Mouse (Mus musculus): Measurements from ENCODE around the gene Faap24. TPM values are rescaled to one million over a fixed set of nuclear protein-coding genes. Genes with fewer than 3 reads are reported as not detected.
A peak's percentile ranks its signal among the peaks of the same experiment; 100 is the strongest.

The Faap24 gene
- 20.0 and 21.0 TPM in 2 replicates for polyA plus RNA-seq (2015; fragmentation: Nextera tagmentation; extraction: Ambion mirVana)

DNA sequence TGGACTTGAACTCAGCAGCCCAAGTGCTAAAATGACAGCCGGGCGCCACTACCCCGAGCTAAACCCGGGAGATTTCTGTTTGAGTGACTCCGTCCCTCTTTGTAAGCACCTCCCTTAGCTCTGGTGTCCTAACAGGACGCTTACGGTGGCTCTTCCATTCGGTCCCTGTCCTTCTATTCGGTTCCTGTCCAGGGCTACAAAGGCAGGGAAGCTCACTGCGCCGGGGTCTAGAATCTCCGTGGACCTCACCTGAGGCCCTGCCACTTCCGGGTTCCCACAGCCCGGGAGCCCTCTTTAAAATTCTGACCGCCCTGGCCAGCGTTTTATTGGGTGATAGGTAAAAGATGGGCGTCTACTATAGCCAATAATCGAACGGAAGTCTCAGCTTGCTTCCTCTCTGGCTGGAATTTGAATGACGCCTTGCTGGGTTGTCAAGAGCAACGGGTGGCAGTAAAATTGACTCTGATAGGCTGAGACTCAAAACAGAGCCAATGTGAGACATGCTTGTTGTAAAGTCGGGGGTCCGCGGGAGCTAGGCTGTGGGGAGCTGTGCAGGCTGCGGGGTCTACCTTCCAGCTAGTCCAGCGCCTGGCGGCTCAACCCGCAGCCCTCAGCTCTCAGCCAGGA lies at the start of gene Faap24, which contains the start of gene Cep89:
Gene Faap24 (minus strand): TSS at position 295 of the 627 bp plus-strand sequence.
Gene Cep89 (plus strand): TSS at position 494 of the 627 bp plus-strand sequence.
- Histone ChIP-seq H3K27ac (ENCODE audit: low read length) (0 out of 2 replicates have a peak within 1 kb of the TSS, but pooled peaks have one; percentile 30), H3K4me1 (replicated peaks; ENCODE audit: control insufficient read depth, insufficient read depth, low read length) (peaks cover 16% of the 10 kb centered on the region), H3K4me3 (ENCODE audit: low read length) (peak within 1 kb of the TSS; percentile 62), H3K9ac (ENCODE audit: low read length) (peak within 1 kb of the TSS; percentile 74), H3K27me3 (ENCODE audit: control insufficient read depth, insufficient read depth, low read depth, low read length) (no peaks in the 10 kb centered on the region), H3K9me3 (ENCODE audit: control insufficient read depth, low read length) (no peaks in the 10 kb centered on the region), H3K4me2 (ENCODE audit: low read depth, low read length) (peak within 1 kb of the TSS; percentile 85), H3K36me3 (ENCODE audit: control insufficient read depth, insufficient read depth, low read length) (peaks cover 20% of the 10 kb centered on the region)
- under 1% methylated on average over 28 of the region's 28 CpGs for WGBS
- ATAC-seq (ENCODE audit: low read depth), result peak; percentile 96

DNA sequence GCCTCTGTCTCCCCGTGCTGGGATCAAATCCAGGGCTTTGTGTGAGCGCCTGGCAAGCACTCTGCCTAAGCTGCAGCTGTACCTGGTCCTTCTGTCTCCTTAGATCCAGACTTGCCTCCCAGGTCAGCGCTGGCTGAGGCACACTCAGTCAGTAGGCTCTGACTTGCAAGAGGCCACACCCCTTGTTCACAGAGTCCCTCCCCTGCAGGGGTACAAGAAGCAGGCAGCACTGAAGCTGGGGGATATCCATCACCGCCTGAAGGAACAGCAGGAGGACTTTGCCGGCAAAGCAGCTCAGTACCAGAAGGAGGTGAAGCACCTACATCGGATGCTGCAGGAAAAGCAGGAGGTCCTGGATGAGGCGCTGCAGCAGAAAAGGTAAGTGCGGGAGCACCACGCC lies 38.6 kb upstream of the Faap24 start:
- no peaks in the 10 kb centered on the region for H3K27me3 ChIP-seq (ENCODE audit: control insufficient read depth, insufficient read depth, low read depth, low read length)
- no peak overlapping the region for H3K4me3 ChIP-seq (ENCODE audit: low read length)
- no peak for ATAC-seq (ENCODE audit: low read depth)
- 81% methylated on average over 9 of the region's 9 CpGs for WGBS
- H3K4me1 ChIP-seq (replicated peaks; ENCODE audit: control insufficient read depth, insufficient read depth, low read length), result no peaks in the 10 kb centered on the region
- no peaks in the 10 kb centered on the region for H3K9me3 ChIP-seq (ENCODE audit: control insufficient read depth, low read length)
- H3K9ac ChIP-seq (ENCODE audit: low read length), result no peak overlapping the region
- H3K27ac ChIP-seq (ENCODE audit: low read length), result no peak overlapping the region
- peaks cover 51% of the 10 kb centered on the region for H3K36me3 ChIP-seq (ENCODE audit: control insufficient read depth, insufficient read depth, low read length)
- H3K4me2 ChIP-seq (ENCODE audit: low read depth, low read length), result no peak overlapping the region

DNA sequence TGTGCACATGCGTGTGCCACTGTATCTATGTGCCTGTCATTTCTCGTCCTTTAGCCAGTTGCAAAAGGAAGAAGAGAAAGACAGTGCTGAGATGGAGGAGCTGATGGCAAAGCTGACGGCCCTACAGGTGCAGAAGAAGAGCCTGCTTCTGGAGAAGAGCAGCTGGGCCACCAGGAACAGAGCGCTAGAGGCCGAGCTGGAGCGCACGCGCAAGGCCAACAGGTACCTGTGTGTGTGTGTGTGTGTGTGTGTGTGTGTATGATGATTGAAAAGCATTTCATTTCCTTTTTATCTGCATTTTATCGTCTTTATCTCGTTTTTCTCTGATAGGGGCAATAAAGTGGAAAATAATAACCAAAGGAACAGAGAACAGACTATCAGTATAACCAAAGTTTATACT lies 31.5 kb upstream of the Faap24 start:
- Histone ChIP-seq H3K4me1 (replicated peaks; ENCODE audit: control insufficient read depth, insufficient read depth, low read length) (no peaks in the 10 kb centered on the region), H3K36me3 (ENCODE audit: control insufficient read depth, insufficient read depth, low read length) (peaks cover 48% of the 10 kb centered on the region), H3K9me3 (ENCODE audit: control insufficient read depth, low read length) (no peaks in the 10 kb centered on the region), H3K27me3 (ENCODE audit: control insufficient read depth, insufficient read depth, low read depth, low read length) (no peaks in the 10 kb centered on the region), H3K4me3 (ENCODE audit: low read length) (no peak overlapping the region), H3K4me2 (ENCODE audit: low read depth, low read length) (no peak overlapping the region), H3K27ac (ENCODE audit: low read length) (no peak overlapping the region), H3K9ac (ENCODE audit: low read length) (no peak overlapping the region)
- WGBS, result 93% methylated on average over 10 of the region's 10 CpGs
- ATAC-seq (ENCODE audit: low read depth), result no peak

DNA sequence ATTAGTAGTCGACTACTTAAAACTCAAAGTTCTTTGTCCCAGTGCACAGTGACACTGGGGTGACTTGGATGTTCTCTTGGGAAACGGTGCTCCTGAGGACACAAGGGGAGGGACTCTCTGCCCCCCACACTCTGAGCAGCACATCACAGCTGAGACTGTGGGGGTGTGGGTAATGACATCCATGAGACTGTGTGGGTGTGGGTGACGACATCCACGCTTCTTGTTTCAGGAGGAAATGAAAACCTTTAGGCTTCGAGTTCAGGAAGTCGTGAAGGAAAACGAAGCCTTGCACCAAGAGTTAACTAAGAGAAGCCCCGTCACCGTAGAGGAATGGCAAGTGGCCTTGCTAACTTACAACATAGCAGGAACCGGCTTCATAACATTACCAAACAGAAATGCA lies 26.4 kb upstream of the Faap24 start:
- Histone ChIP-seq H3K9ac (ENCODE audit: low read length) (no peak overlapping the region), H3K4me2 (ENCODE audit: low read depth, low read length) (no peak overlapping the region), H3K4me3 (ENCODE audit: low read length) (no peak overlapping the region), H3K36me3 (ENCODE audit: control insufficient read depth, insufficient read depth, low read length) (peaks cover 47% of the 10 kb centered on the region), H3K9me3 (ENCODE audit: control insufficient read depth, low read length) (no peaks in the 10 kb centered on the region), H3K27ac (ENCODE audit: low read length) (no peak overlapping the region), H3K4me1 (replicated peaks; ENCODE audit: control insufficient read depth, insufficient read depth, low read length) (no peaks in the 10 kb centered on the region), H3K27me3 (ENCODE audit: control insufficient read depth, insufficient read depth, low read depth, low read length) (no peaks in the 10 kb centered on the region)
- no peak for ATAC-seq (ENCODE audit: low read depth)
- 81% methylated on average over 10 of the region's 10 CpGs for WGBS

DNA sequence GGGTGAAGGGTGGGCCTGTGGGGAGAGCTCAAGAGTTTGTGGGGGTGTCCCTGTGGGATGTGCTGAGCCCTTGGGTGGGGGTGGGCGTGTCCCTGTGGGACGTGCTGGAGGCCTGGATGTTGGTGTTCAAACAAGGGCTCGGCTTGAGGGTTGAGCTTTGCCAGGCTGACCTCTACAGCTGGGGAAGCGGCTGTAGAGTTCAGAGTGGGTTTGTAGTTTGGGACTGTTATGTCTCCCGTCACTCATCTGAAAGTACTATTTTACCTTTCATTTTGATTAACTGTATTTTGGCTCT lies 20.0 kb upstream of the Faap24 start:
- no peaks in the 10 kb centered on the region for H3K4me1 ChIP-seq (replicated peaks; ENCODE audit: control insufficient read depth, insufficient read depth, low read length)
- H3K27me3 ChIP-seq (ENCODE audit: control insufficient read depth, insufficient read depth, low read depth, low read length), result no peaks in the 10 kb centered on the region
- H3K27ac ChIP-seq (ENCODE audit: low read length), result no peak overlapping the region
- H3K9me3 ChIP-seq (ENCODE audit: control insufficient read depth, low read length), result no peaks in the 10 kb centered on the region
- no peak for ATAC-seq (ENCODE audit: low read depth)
- WGBS, result 76% methylated on average over 5 of the region's 5 CpGs
- no peak overlapping the region for H3K4me3 ChIP-seq (ENCODE audit: low read length)
- H3K9ac ChIP-seq (ENCODE audit: low read length), result no peak overlapping the region
- peaks cover 32% of the 10 kb centered on the region for H3K36me3 ChIP-seq (ENCODE audit: control insufficient read depth, insufficient read depth, low read length)
- H3K4me2 ChIP-seq (ENCODE audit: low read depth, low read length), result no peak overlapping the region

DNA sequence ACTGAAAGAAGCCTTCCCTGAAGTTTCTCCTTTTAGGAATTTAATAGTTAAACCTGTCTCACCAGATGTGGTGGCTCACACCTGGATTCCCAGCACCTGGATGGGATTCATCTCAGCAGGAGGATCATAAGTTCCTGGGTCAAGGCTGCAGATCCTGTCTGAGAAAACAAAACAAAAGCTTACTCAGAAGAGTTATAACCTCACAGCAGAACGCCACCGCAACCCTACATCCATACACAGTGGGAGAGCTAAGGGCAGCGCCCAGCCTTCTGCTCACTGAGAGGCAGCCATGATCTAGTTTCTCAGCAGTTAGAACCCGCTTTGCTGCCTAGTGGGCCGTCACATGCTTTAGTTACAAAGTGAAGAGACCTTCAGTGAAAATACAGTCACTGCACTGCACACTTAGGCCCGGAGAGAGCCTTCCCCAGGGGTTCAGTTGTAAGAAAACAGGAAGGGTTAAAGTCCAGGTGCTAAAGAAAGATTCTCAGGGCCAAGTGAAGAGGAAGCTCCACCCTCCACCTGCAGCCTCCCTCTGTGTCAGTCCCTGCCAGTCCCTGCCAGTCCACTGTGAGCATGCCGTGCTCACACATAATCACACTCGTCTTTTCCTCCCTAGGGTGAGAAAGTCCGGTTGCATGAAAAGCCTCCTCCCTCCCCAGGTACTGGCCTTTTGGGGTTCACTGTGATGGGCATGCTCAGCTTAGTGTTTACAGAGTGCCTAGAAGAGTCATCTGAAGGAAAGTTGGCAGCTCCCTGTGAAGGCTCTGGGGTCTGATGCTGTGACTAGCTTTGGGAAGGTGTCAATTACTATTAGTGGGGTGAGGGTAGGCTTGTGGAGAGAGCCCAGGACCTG lies 19.4 kb upstream of the Faap24 start:
- no peak for ATAC-seq (ENCODE audit: low read depth)
- Histone ChIP-seq H3K27me3 (ENCODE audit: control insufficient read depth, insufficient read depth, low read depth, low read length) (no peaks in the 10 kb centered on the region), H3K27ac (ENCODE audit: low read length) (no peak overlapping the region), H3K9me3 (ENCODE audit: control insufficient read depth, low read length) (no peaks in the 10 kb centered on the region), H3K4me2 (ENCODE audit: low read depth, low read length) (no peak overlapping the region), H3K9ac (ENCODE audit: low read length) (no peak overlapping the region), H3K4me1 (replicated peaks; ENCODE audit: control insufficient read depth, insufficient read depth, low read length) (no peaks in the 10 kb centered on the region), H3K36me3 (ENCODE audit: control insufficient read depth, insufficient read depth, low read length) (peaks cover 32% of the 10 kb centered on the region), H3K4me3 (ENCODE audit: low read length) (no peak overlapping the region)
- 74% methylated on average over 9 of the region's 9 CpGs for WGBS

DNA sequence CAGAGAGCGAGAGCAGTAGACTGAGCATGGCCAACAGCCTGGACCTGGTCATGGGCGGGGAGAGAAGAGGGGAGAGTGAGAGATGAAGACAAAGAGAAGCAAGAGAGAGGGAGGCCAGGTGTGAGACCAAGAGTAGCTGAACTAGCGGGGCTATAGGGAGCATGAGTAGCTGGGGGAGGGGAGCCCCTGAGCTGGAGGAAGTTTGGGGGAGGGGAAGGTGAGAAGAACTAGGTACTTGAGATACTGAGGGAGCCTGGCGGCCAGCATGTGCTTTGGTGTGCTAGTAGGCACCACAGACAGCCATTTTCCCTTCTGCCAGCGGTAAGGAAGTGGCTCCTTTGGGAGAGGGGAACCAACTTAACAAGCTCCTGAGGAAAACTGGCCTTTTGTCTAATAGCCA lies 18.6 kb upstream of the Faap24 start:
- no peaks in the 10 kb centered on the region for H3K27me3 ChIP-seq (ENCODE audit: control insufficient read depth, insufficient read depth, low read depth, low read length)
- H3K4me1 ChIP-seq (replicated peaks; ENCODE audit: control insufficient read depth, insufficient read depth, low read length), result no peaks in the 10 kb centered on the region
- no peaks in the 10 kb centered on the region for H3K9me3 ChIP-seq (ENCODE audit: control insufficient read depth, low read length)
- H3K36me3 ChIP-seq (ENCODE audit: control insufficient read depth, insufficient read depth, low read length), result peaks cover 35% of the 10 kb centered on the region
- H3K9ac ChIP-seq (ENCODE audit: low read length), result no peak overlapping the region
- no peak overlapping the region for H3K4me3 ChIP-seq (ENCODE audit: low read length)
- 51% methylated on average over 5 of the region's 5 CpGs for WGBS
- ATAC-seq (ENCODE audit: low read depth), result peak; percentile 38; the same call in 1 of the 2 replicates
- no peak overlapping the region for H3K4me2 ChIP-seq (ENCODE audit: low read depth, low read length)
- H3K27ac ChIP-seq (ENCODE audit: low read length), result no peak overlapping the region

DNA sequence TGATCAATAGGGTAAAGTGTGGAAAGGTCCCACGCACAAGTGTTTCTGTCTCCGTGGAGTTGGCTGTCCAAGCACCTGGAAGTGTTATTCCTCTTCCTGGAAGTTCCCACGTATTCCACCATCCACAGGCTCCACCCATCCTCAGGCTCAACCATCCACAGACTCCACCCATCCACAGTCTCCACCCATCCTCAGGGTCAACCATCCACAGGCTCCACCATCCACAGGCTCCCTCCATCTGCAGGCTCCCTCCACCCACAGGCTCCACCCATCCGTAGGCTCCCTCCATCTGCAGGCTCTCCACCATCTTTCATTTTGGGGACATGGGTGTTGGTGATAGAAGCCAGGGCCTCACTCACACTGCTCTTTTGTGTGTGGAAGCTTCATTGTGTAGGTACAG lies 4.5 kb upstream of the Faap24 start:
- Histone ChIP-seq H3K4me3 (ENCODE audit: low read length) (no peak overlapping the region), H3K9ac (ENCODE audit: low read length) (no peak overlapping the region), H3K4me1 (replicated peaks; ENCODE audit: control insufficient read depth, insufficient read depth, low read length) (peaks cover 10% of the 10 kb centered on the region), H3K9me3 (ENCODE audit: control insufficient read depth, low read length) (no peaks in the 10 kb centered on the region), H3K27me3 (ENCODE audit: control insufficient read depth, insufficient read depth, low read depth, low read length) (no peaks in the 10 kb centered on the region), H3K27ac (ENCODE audit: low read length) (no peak overlapping the region), H3K36me3 (ENCODE audit: control insufficient read depth, insufficient read depth, low read length) (peaks cover 40% of the 10 kb centered on the region), H3K4me2 (ENCODE audit: low read depth, low read length) (no peak overlapping the region)
- WGBS, result 83% methylated on average over 4 of the region's 4 CpGs
- no peak for ATAC-seq (ENCODE audit: low read depth)

DNA sequence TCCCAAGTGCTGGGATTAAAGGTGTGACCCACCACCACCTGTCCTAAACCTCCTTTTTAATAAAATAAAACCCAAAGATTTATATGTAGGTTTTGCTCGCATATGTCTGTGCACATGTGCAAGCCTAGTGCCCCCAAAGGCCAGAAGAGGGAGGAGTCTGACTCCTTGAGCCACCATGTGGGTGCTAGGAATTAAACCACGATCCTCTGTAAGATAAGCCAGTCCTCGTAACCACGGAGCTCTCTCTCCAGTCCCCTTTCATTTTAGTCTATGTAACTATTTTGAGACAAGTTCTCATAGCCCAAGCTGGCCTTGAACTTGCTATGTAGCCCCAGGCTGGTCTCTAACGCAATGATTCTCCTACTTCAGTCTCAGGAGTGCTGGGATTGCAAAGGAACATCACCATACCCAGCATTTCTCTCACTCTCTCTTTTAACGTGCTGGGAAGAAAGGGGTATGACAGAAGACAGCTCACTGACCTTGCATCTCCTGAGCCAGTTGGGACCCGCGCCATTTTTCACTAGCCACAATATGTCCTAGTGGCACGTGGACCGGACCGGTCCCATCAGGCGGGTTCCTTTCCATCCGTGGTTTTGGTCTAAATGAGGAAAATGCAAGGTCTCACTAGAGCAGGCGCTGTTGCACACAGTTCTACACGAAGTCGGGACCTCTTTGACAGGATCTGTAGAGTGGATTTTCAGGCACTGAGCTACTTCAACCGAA lies 741 bp downstream of the Faap24 start:
- peaks cover 17% of the 10 kb centered on the region for H3K36me3 ChIP-seq (ENCODE audit: control insufficient read depth, insufficient read depth, low read length)
- WGBS, result 10% methylated on average over 17 of the region's 17 CpGs
- peak; percentile 2; the same call in 1 of the 2 replicates for ATAC-seq (ENCODE audit: low read depth)

More for the DNA sequence above, 741 bp downstream of the Faap24 start:
- Histone ChIP-seq H3K27me3 (ENCODE audit: control insufficient read depth, insufficient read depth, low read depth, low read length) (no peaks in the 10 kb centered on the region), H3K4me3 (ENCODE audit: low read length) (peak overlapping the region; percentile 62), H3K9me3 (ENCODE audit: control insufficient read depth, low read length) (no peaks in the 10 kb centered on the region), H3K4me2 (ENCODE audit: low read depth, low read length) (peak overlapping the region; percentile 79), H3K4me1 (replicated peaks; ENCODE audit: control insufficient read depth, insufficient read depth, low read length) (peaks cover 16% of the 10 kb centered on the region), H3K27ac (ENCODE audit: low read length) (no peak overlapping the region), H3K9ac (ENCODE audit: low read length) (peak overlapping the region; percentile 63)

Measured in lung, embryonic 16.5 days (tissue).